Comparison of ENCODE assay signal across 8 mouse cellular contexts in the genomic region with DNA sequence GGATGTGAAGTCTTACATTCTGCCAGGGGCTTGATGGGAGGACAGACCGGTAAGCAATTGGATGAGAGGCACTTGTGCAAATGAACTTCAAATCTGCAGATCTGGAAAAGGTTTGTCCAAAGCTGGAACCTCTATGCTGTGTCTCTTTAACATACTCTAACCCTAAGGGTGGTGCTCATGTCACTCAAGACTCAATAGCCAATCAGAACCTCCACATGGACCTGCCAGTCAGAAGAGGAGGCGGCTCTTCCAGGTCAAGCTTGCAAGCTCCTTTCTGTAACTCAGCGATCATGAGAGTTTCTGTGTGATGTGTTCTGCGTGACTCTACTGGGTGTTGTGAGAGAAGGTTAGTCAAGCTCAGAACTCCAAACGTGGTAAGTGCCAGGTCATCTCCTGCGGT. TPM values are rescaled to one million over a fixed set of nuclear protein-coding genes. Genes with fewer than 3 reads are reported as not detected.
DNase-seq lines count a peak whose midpoint lies in the region; ATAC-seq and TF ChIP-seq lines count a peak whose summit lies in the region.
"Not testable (repeated sequence)": the region's sequence is repeated elsewhere in the genome, so short reads cannot be mapped to it uniquely, and the experiment has no call there.

A gene (plus strand): TSS at position 278 of the 400 bp plus-strand sequence.

- not testable (repeated sequence) for TF ChIP-seq CTCF in brain, embryonic 14.5 days (IDR thresholded peaks at IDR 0.05; ENCODE audit: borderline replicate concordance, extremely low read depth, insufficient read depth, insufficient read length)

- not testable (repeated sequence) for DNase-seq in brain, embryonic 14.5 days (ENCODE audit: low read depth)
- peak; percentile 56 for DNase-seq in kidney, adult 9 months
- peak in 1 of 2 experiments; percentile 1 for DNase-seq in left cerebral cortex, postnatal 10 days (ENCODE audit: extremely low spot score in 1 of 2, low spot score in 2 of 2)
- DNase-seq in lung, postnatal 10 days: peak; percentile 5
- peak; percentile 1 for DNase-seq in ovary, postnatal 10 days (ENCODE audit: low spot score)
- peak; percentile 11 to 27 for DNase-seq in thymus, postnatal 36 days

- not testable (repeated sequence) for TF ChIP-seq POLR2A in brain, embryonic 14.5 days (IDR thresholded peaks at IDR 0.05; ENCODE audit: borderline replicate concordance, extremely low read depth, insufficient read depth, insufficient read length, poor library complexity, severe bottlenecking)

- H3K4me1 ChIP-seq in forebrain, embryonic 13.5 days; heart, embryonic 15.5 days (replicated peaks): not testable (repeated sequence)

- H3K36me3 ChIP-seq in forebrain, embryonic 13.5 days (ENCODE audit: poor library complexity, severe bottlenecking); heart, embryonic 15.5 days: not testable (repeated sequence)

- peak within 1 kb of the TSS; percentile 45 for H3K4me3 ChIP-seq in forebrain, embryonic 13.5 days
- H3K4me3 ChIP-seq in heart, embryonic 15.5 days: peak within 1 kb of the TSS; percentile 57

- peak within 1 kb of the TSS; percentile 54 for H3K4me2 ChIP-seq in forebrain, embryonic 13.5 days
- peak within 1 kb of the TSS; percentile 51 for H3K4me2 ChIP-seq in heart, embryonic 15.5 days

- H3K9me3 ChIP-seq in forebrain, embryonic 13.5 days (replicated peaks); heart, embryonic 15.5 days (replicated peaks): not testable (repeated sequence)

- intact Hi-C loops in left cerebral cortex, postnatal 10 days (cut with DNase I): not testable (repeated sequence)

- not testable (repeated sequence) for H3K27ac ChIP-seq in forebrain, embryonic 13.5 days
- H3K27ac ChIP-seq in heart, embryonic 15.5 days: peak within 1 kb of the TSS; percentile 56; the same call in 1 of the 2 replicates

- not testable (repeated sequence) for ATAC-seq in forebrain, embryonic 13.5 days; heart, embryonic 15.5 days (replicated peaks; ENCODE audit: insufficient number of reproducible peaks, insufficient read depth, low FRiP score, low read depth)

- H3K27me3 ChIP-seq in forebrain, embryonic 13.5 days; heart, embryonic 15.5 days: not testable (repeated sequence)

- WGBS in forebrain, embryonic 13.5 days: 0% methylated on average over 1 of the region's 6 CpGs
- 0% methylated on average over 3 of the region's 6 CpGs for WGBS in heart, embryonic 15.5 days

- peak within 1 kb of the TSS; percentile 57 for H3K9ac ChIP-seq in forebrain, embryonic 13.5 days
- peak within 1 kb of the TSS; percentile 59 for H3K9ac ChIP-seq in heart, embryonic 15.5 days

RNA-seq across cellular contexts. Expression of the gene that starts here (rescaled TPM):
- 20.6 and 21.2 TPM in 2 replicates for polyA plus RNA-seq in brain, embryonic 14.5 days (2012; rRNA removed)
- polyA plus RNA-seq in forebrain, embryonic 13.5 days (2015; fragmentation: Nextera tagmentation; extraction: Ambion mirVana): 37.3 and 42.9 TPM in 2 replicates
- 20.1 and 21.7 TPM in 2 replicates for polyA plus RNA-seq in heart, embryonic 15.5 days (2015; fragmentation: Nextera tagmentation; extraction: Ambion mirVana)
- total RNA-seq in left cerebral cortex, postnatal 10 days (2021): 10 to 100 TPM; 29.4 to 31.4 TPM
